8 mouse cellular contexts compared by ENCODE assay signal in the genomic region with DNA sequence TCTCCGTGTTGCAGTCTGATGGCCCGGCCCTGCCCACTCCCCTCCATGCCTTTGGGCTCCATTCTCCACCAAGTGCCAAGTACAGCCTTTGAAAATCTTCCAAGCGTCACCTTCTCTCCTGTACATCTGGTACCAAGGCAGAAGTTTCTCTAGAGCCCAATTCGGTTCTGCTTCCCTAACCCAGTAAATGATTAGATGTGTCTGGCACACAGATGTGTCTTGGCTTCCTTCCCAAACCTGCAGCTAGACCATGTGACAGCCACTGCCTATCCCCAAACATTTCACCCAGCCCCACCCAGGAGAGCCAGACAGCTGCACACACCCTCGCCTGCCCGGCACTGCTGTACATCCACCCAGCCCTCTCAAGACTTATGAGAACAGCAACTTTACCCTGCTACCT. TPM values are rescaled to one million over a fixed set of nuclear protein-coding genes. Genes with fewer than 3 reads are reported as not detected.
DNase-seq lines count a peak whose midpoint lies in the region; ATAC-seq lines count a peak whose summit lies in the region.

No protein-coding gene starts in this region.

- H3K4me3 ChIP-seq in stomach, embryonic 16.5 days (replicated peaks; ENCODE audit: low read length) = no peak overlapping the region

- H3K36me3 ChIP-seq in stomach, embryonic 16.5 days (ENCODE audit: control insufficient read depth, insufficient read depth, low read length) = no peaks in the 10 kb centered on the region

- no peaks in the 10 kb centered on the region for H3K9me3 ChIP-seq in stomach, embryonic 16.5 days (replicated peaks; ENCODE audit: control insufficient read depth, low read length)

- H3K27me3 ChIP-seq in stomach, embryonic 16.5 days (ENCODE audit: control insufficient read depth, insufficient read depth, low read length) = no peaks in the 10 kb centered on the region

- peak overlapping the region; percentile 27; the same call in 1 of the 2 replicates for H3K27ac ChIP-seq in stomach, embryonic 16.5 days (ENCODE audit: low read length)

- 49% methylated on average over 6 of the region's 6 CpGs for WGBS in stomach, embryonic 16.5 days

- DNase-seq in heart, adult 11 months = peak; percentile 97
- DNase-seq in heart, adult 8-10 months (ENCODE audit: low spot score) = no peak
- DNase-seq in thymus, postnatal 4 days = peak; percentile 44
- DNase-seq in thymus, postnatal 10 days (ENCODE audit: low spot score in 2 of 2) = no peak
- DNase-seq in kidney, postnatal 10 days = peak; percentile 73
- DNase-seq in frontal cortex, postnatal 10 days (ENCODE audit: low spot score in 2 of 2) = no peak
- DNase-seq in cerebellum, adult 11 months = no peak

- peak; percentile 84 for ATAC-seq in stomach, embryonic 16.5 days (ENCODE audit: insufficient read depth, low FRiP score)

- peak overlapping the region; percentile 16; the same call in 1 of the 2 replicates for H3K9ac ChIP-seq in stomach, embryonic 16.5 days (ENCODE audit: low read length)

- peaks cover 7% of the 10 kb centered on the region for H3K4me1 ChIP-seq in stomach, embryonic 16.5 days (ENCODE audit: control insufficient read depth, insufficient read depth, low read length)

- H3K4me2 ChIP-seq in stomach, embryonic 16.5 days (ENCODE audit: low read depth, low read length) = no peak overlapping the region

RNA-seq across cellular contexts. Expression of gene D930048N14Rik, which starts 8.0 kb away (rescaled TPM):
- total RNA-seq in heart, adult 8-10 months (2022) = 1 to 10 TPM in 1 of 4 experiments, under 1 TPM in 3; 0.22 to 1.0 (median 0.63) TPM
- 5.9 and 6.4 TPM in 2 replicates for polyA plus RNA-seq in stomach, embryonic 16.5 days (2015; fragmentation: Nextera tagmentation; extraction: Ambion mirVana)

RNA-seq across cellular contexts. Expression of gene N4bp3, which starts 8.1 kb away (rescaled TPM):
- total RNA-seq in heart, adult 8-10 months (2022) = 10 to 100 TPM in 3 of 4 experiments, 1 to 10 TPM in 1; 9.2 to 10.8 (median 10.3) TPM
- polyA plus RNA-seq in stomach, embryonic 16.5 days (2015; fragmentation: Nextera tagmentation; extraction: Ambion mirVana) = 20.7 and 21.0 TPM in 2 replicates

RNA-seq across cellular contexts. Expression of gene Rmnd5b, which starts 23.0 kb away (rescaled TPM):
- 10 to 100 TPM; 12.6 to 19.1 (median 15.3) TPM for total RNA-seq in heart, adult 8-10 months (2022)
- 40.0 and 41.3 TPM in 2 replicates for polyA plus RNA-seq in stomach, embryonic 16.5 days (2015; fragmentation: Nextera tagmentation; extraction: Ambion mirVana)

RNA-seq across cellular contexts. Expression of gene 0610009B22Rik, which starts 30.0 kb away (rescaled TPM):
- 10 to 100 TPM; 35.6 to 44.6 (median 40.8) TPM for total RNA-seq in heart, adult 8-10 months (2022)
- polyA plus RNA-seq in stomach, embryonic 16.5 days (2015; fragmentation: Nextera tagmentation; extraction: Ambion mirVana) = 89.5 and 93.1 TPM in 2 replicates

RNA-seq across cellular contexts. Expression of gene Nhp2, which starts 39.2 kb away (rescaled TPM):
- total RNA-seq in heart, adult 8-10 months (2022) = 10 to 100 TPM; 18.4 to 23.7 (median 21.4) TPM
- polyA plus RNA-seq in stomach, embryonic 16.5 days (2015; fragmentation: Nextera tagmentation; extraction: Ambion mirVana) = 133 and 138 TPM in 2 replicates

Comparison
In these comparisons a context has a peak if more than half of its experiments do, and no peak if none do; other contexts are left out.
1. DNase-seq: peak in heart, adult 11 months (single experiment), thymus, postnatal 4 days (single experiment) and kidney, postnatal 10 days (single experiment); none in heart, adult 8-10 months (single experiment), thymus, postnatal 10 days (0 of 2), frontal cortex, postnatal 10 days (0 of 2) and cerebellum, adult 11 months (single experiment).